Mouse (Mus musculus) cerebellum, adult 2 months (tissue): Measurements from ENCODE around the gene Gm7694. TPM values are rescaled to one million over a fixed set of nuclear protein-coding genes. Genes with fewer than 3 reads are reported as not detected.

ENCODE experiments used
- DNase-seq, 2 experiments: peaks; one replicate each; pipeline ENCODE4 v3.0.0; 2021
- H3K27ac ChIP-seq: fragments of 200-500 bp; 2 replicates; pipeline ENCODE4 v1.5.1; 2012; ENCODE audit warnings: low read length, control low read depth, inconsistent platforms; ENCODE audit not compliant: insufficient read depth
- H3K27me3 ChIP-seq: fragments of 200-500 bp; 2 replicates; pipeline ENCODE4 v1.6.1; 2012; ENCODE audit warnings: inconsistent platforms, mild to moderate bottlenecking, low read length, moderate library complexity; ENCODE audit not compliant: control insufficient read depth, insufficient read depth
- H3K4me1 ChIP-seq: fragments of 200-500 bp; 2 replicates; pipeline ENCODE4 v1.6.1; 2011; ENCODE audit warnings: low read length; ENCODE audit not compliant: control insufficient read depth, insufficient read depth
- H3K4me3 ChIP-seq: fragments of 200-500 bp; replicated peaks from 2 replicates; pipeline ENCODE3; 2011; ENCODE audit warnings: mild to moderate bottlenecking, low read depth, low read length, control low read depth; ENCODE audit not compliant: insufficient read depth
- CTCF ChIP-seq: fragments of 200-500 bp; IDR thresholded peaks from 2 replicates; pipeline ENCODE4 v1.5.1; 2011; ENCODE audit warnings: low read depth, mild to moderate bottlenecking, control low read depth, low read length, moderate library complexity, borderline replicate concordance; ENCODE audit not compliant: insufficient read depth
- POLR2A ChIP-seq: fragments of 200-500 bp; IDR thresholded peaks from 2 replicates; pipeline ENCODE4 v1.6.1; 2011; ENCODE audit warnings: low read length, control low read depth, borderline replicate concordance; ENCODE audit not compliant: insufficient read depth
- WGBS: fragments of 180-500 bp; shearing (Covaris S2); methylation state at CpG from one replicate; pipeline ENCODE4 v1.1.7; 2018; 5-methylcytosine and 5-hydroxymethylcytosine counted together
- polyA plus RNA-seq: library from polyadenylated mRNA; depleted of rRNA; stranded (reverse); fragments of >200 nt; gene quantifications from 2 replicates; pipeline ENCODE4 v1.2.3, GENCODE M21; 2012

Gene Gm7694
- polyA plus RNA-seq, 1 experiment = 5.3 TPM

GRCm38 (mm10) chr1:170331926-170332325 lies 25.8 kb upstream of the Gm7694 start:
- Histone ChIP-seq H3K27ac (no peak overlapping the region), H3K4me1 (no peaks in the 10 kb centered on the region), H3K4me3 (no peak overlapping the region), H3K27me3 (no peaks in the 10 kb centered on the region)
- TF ChIP-seq POLR2A (no peak), CTCF (no peak)
- 81% methylated on average over 6 of the region's 6 CpGs for WGBS
- DNase-seq = no peak

- TF ChIP-seq POLR2A (no peak), CTCF (no peak)
- DNase-seq = no peak
- Histone ChIP-seq H3K27ac (no peak overlapping the region), H3K4me1 (no peaks in the 10 kb centered on the region), H3K27me3 (no peaks in the 10 kb centered on the region), H3K4me3 (no peak overlapping the region)
- 93% methylated on average over 4 of the region's 4 CpGs for WGBS
Observed at GRCm38 (mm10) chr1:170325277-170325676, 19.1 kb upstream of the Gm7694 start.

DNA sequence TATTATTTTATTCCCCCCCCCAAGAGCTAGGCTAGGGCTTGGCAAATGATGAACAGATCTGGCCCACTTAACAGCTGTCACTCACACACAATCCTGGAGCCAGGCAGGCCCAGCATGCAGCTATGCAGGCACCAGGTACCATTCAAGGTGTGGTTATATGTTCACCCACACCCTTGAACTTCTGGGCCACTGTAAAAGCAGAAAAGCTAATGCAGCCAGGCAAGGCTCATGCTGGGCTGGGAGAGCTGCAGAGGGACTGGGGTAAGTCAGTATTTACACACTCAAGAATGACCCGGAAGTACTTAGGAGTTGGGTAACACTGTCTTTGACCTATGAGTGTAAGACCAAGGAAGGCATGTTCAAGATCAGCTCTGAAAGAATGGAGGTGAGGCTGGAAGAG lies 18.2 kb upstream of the Gm7694 start:
- Histone ChIP-seq H3K4me1 (no peaks in the 10 kb centered on the region), H3K27ac (no peak overlapping the region), H3K27me3 (no peaks in the 10 kb centered on the region), H3K4me3 (no peak overlapping the region)
- TF ChIP-seq POLR2A = no peak
- TF ChIP-seq CTCF = no peak
- WGBS = 98% methylated on average over 1 of the region's 1 CpGs
- no peak for DNase-seq

- TF ChIP-seq CTCF (no peak), POLR2A (no peak)
- Histone ChIP-seq H3K27ac (no peak overlapping the region), H3K27me3 (no peaks in the 10 kb centered on the region), H3K4me3 (no peak overlapping the region), H3K4me1 (no peaks in the 10 kb centered on the region)
- 82% methylated on average over 10 of the region's 10 CpGs for WGBS
- DNase-seq = no peak
Observed at GRCm38 (mm10) chr1:170323001-170323400, 16.9 kb upstream of the Gm7694 start.

GRCm38 (mm10) chr1:170322046-170322445 lies 15.9 kb upstream of the Gm7694 start:
- no peak overlapping the region for H3K27ac ChIP-seq
- no peak for DNase-seq
- no peak for TF ChIP-seq POLR2A
- TF ChIP-seq CTCF = no peak
- no peaks in the 10 kb centered on the region for H3K27me3 ChIP-seq
- no peak overlapping the region for H3K4me3 ChIP-seq
- H3K4me1 ChIP-seq = no peaks in the 10 kb centered on the region
- WGBS = 88% methylated on average over 2 of the region's 2 CpGs

- Histone ChIP-seq H3K4me3 (no peak overlapping the region), H3K4me1 (no peaks in the 10 kb centered on the region), H3K27ac (no peak overlapping the region), H3K27me3 (no peaks in the 10 kb centered on the region)
- DNase-seq = no peak
- WGBS = 79% methylated on average over 6 of the region's 6 CpGs
- TF ChIP-seq CTCF = no peak
- no peak for TF ChIP-seq POLR2A
Observed at GRCm38 (mm10) chr1:170311431-170311830, 5.3 kb upstream of the Gm7694 start.

- TF ChIP-seq CTCF (no peak), POLR2A (no peak)
- no peak within 1 kb of the TSS for H3K27ac ChIP-seq
- H3K27me3 ChIP-seq = no peaks in the 10 kb centered on the region
- no peak within 1 kb of the TSS for H3K4me3 ChIP-seq
- WGBS = 90% methylated on average over 4 of the region's 4 CpGs
- H3K4me1 ChIP-seq = no peaks in the 10 kb centered on the region
- DNase-seq = no peak
Observed at GRCm38 (mm10) chr1:170308503-170308902, 2.4 kb upstream of the Gm7694 start, which contains the start of gene Spata46. TSS of gene Spata46 (plus strand) at chr1:170308803.

GRCm38 (mm10) chr1:170305002-170305401 lies 1.1 kb downstream of the Gm7694 start:
- DNase-seq = no peak
- 93% methylated on average over 10 of the region's 10 CpGs for WGBS

More at GRCm38 (mm10) chr1:170305002-170305401, 1.1 kb downstream of the Gm7694 start:
- no peak overlapping the region for H3K4me3 ChIP-seq
- no peak for TF ChIP-seq CTCF
- no peak for TF ChIP-seq POLR2A
- no peak overlapping the region for H3K27ac ChIP-seq
- H3K27me3 ChIP-seq = no peaks in the 10 kb centered on the region
- H3K4me1 ChIP-seq = no peaks in the 10 kb centered on the region
